Mouse (Mus musculus) testis, adult 2 months (tissue): Measurements from ENCODE around the gene L3mbtl1. TPM values are rescaled to one million over a fixed set of nuclear protein-coding genes. Genes with fewer than 3 reads are reported as not detected.

Source experiments
- H3K27ac ChIP-seq: fragments of 200-500 bp; 2 replicates; pipeline ENCODE4 v1.5.1; 2012; ENCODE audit warnings: low read depth, low read length; ENCODE audit not compliant: control insufficient read depth, insufficient read depth
- H3K27me3 ChIP-seq: fragments of 200-500 bp; 2 replicates; pipeline ENCODE4 v1.6.1; 2012; ENCODE audit warnings: mild to moderate bottlenecking, low read length, moderate library complexity; ENCODE audit not compliant: control insufficient read depth, insufficient read depth
- H3K36me3 ChIP-seq: fragments of 200-500 bp; 2 replicates; pipeline ENCODE4 v1.6.1; 2012; ENCODE audit warnings: mild to moderate bottlenecking, low read length; ENCODE audit not compliant: control insufficient read depth, insufficient read depth
- H3K4me1 ChIP-seq: fragments of 200-500 bp; 2 replicates; pipeline ENCODE4 v1.6.1; 2012; ENCODE audit warnings: low read length; ENCODE audit not compliant: control insufficient read depth, insufficient read depth
- H3K4me3 ChIP-seq: fragments of 200-500 bp; 2 replicates; pipeline ENCODE4 v1.5.1; 2012; ENCODE audit warnings: low read depth, mild to moderate bottlenecking, low read length, moderate library complexity, mixed read lengths; ENCODE audit not compliant: control insufficient read depth
- CTCF ChIP-seq: fragments of 200-500 bp; IDR thresholded peaks from 2 replicates; pipeline ENCODE4 v1.5.1; 2012; ENCODE audit warnings: low read depth, mild to moderate bottlenecking, inconsistent platforms, low read length, moderate library complexity; ENCODE audit not compliant: control insufficient read depth, insufficient read depth, insufficient replicate concordance
- POLR2A ChIP-seq: fragments of 200-500 bp; IDR thresholded peaks from 2 replicates; pipeline ENCODE4 v1.6.1; 2012; ENCODE audit warnings: low read depth, mild to moderate bottlenecking, inconsistent platforms, low read length, moderate library complexity; ENCODE audit not compliant: control insufficient read depth
- polyA plus RNA-seq: library from polyadenylated mRNA; depleted of rRNA; stranded (reverse); fragments of >200 nt; gene quantifications from 2 replicates; pipeline ENCODE4 v1.2.3, GENCODE M21; 2012

L3mbtl1 gene
- polyA plus RNA-seq, 1 experiment = 3.1 TPM

- Histone ChIP-seq H3K27ac (peak overlapping the region; percentile 93), H3K27me3 (no peaks in the 10 kb centered on the region), H3K36me3 (peaks cover 6% of the 10 kb centered on the region), H3K4me1 (no peaks in the 10 kb centered on the region; the same call in 1 of the 2 replicates), H3K4me3 (peak overlapping the region; percentile 93)
- TF ChIP-seq POLR2A (no peak; the same call in 1 of the 2 replicates), CTCF (no peak)
Observed at GRCm38 (mm10) chr2:162930516-162931122, 12.7 kb upstream of the L3mbtl1 start.

- H3K4me3 ChIP-seq = peak within 1 kb of the TSS; percentile 97
- no peak for TF ChIP-seq CTCF
- TF ChIP-seq POLR2A = peak; percentile 97
- H3K27ac ChIP-seq = peak within 1 kb of the TSS; percentile 98
- no peaks in the 10 kb centered on the region; the same call in 1 of the 2 replicates for H3K4me1 ChIP-seq
- H3K36me3 ChIP-seq = peaks cover 6% of the 10 kb centered on the region
- no peaks in the 10 kb centered on the region for H3K27me3 ChIP-seq
Observed at GRCm38 (mm10) chr2:162931123-162931673, 12.1 kb upstream of the L3mbtl1 start, which contains the start of gene Srsf6. TSS of gene Srsf6 (plus strand) at chr2:162931528.

- H3K36me3 ChIP-seq = peaks cover 6% of the 10 kb centered on the region
- no peaks in the 10 kb centered on the region; the same call in 1 of the 2 replicates for H3K4me1 ChIP-seq
- TF ChIP-seq POLR2A (no peak), CTCF (no peak)
Observed at GRCm38 (mm10) chr2:162931674-162932650, 11.3 kb upstream of the L3mbtl1 start.

GRCm38 (mm10) chr2:162932706-162933105 lies 10.6 kb upstream of the L3mbtl1 start:
- Histone ChIP-seq H3K27ac (peak overlapping the region; percentile 68; the same call in 1 of the 2 replicates), H3K27me3 (no peaks in the 10 kb centered on the region), H3K4me3 (peak overlapping the region; percentile 81), H3K4me1 (no peaks in the 10 kb centered on the region; the same call in 1 of the 2 replicates), H3K36me3 (peaks cover 6% of the 10 kb centered on the region)
- TF ChIP-seq POLR2A (no peak), CTCF (no peak)

More at GRCm38 (mm10) chr2:162931674-162932650, 11.3 kb upstream of the L3mbtl1 start:
- H3K4me3 ChIP-seq = peak overlapping the region; percentile 97
- H3K27ac ChIP-seq = peak overlapping the region; percentile 98
- H3K27me3 ChIP-seq = no peaks in the 10 kb centered on the region

- Histone ChIP-seq H3K36me3 (peaks cover 6% of the 10 kb centered on the region), H3K4me3 (no peak overlapping the region), H3K4me1 (no peaks in the 10 kb centered on the region; the same call in 1 of the 2 replicates), H3K27ac (no peak overlapping the region), H3K27me3 (no peaks in the 10 kb centered on the region)
- TF ChIP-seq POLR2A = no peak
- TF ChIP-seq CTCF = no peak
Observed at GRCm38 (mm10) chr2:162934421-162934820, 8.9 kb upstream of the L3mbtl1 start.

GRCm38 (mm10) chr2:162935700-162936099 lies 7.6 kb upstream of the L3mbtl1 start:
- Histone ChIP-seq H3K27ac (no peak overlapping the region), H3K27me3 (no peaks in the 10 kb centered on the region), H3K4me1 (no peaks in the 10 kb centered on the region; the same call in 1 of the 2 replicates), H3K4me3 (no peak overlapping the region), H3K36me3 (peaks cover 6% of the 10 kb centered on the region)
- TF ChIP-seq POLR2A (no peak), CTCF (no peak)

GRCm38 (mm10) chr2:162939562-162939961 lies 3.7 kb upstream of the L3mbtl1 start:
- no peak overlapping the region for H3K27ac ChIP-seq
- TF ChIP-seq POLR2A (no peak), CTCF (no peak)
- no peak overlapping the region for H3K4me3 ChIP-seq
- peaks cover 1% of the 10 kb centered on the region; the same call in 1 of the 2 replicates for H3K36me3 ChIP-seq
- no peaks in the 10 kb centered on the region for H3K27me3 ChIP-seq
- H3K4me1 ChIP-seq = peaks cover 10% of the 10 kb centered on the region
